Mouse (Mus musculus): ENCODE results near the gene Myh9. TPM values are rescaled to one million over a fixed set of nuclear protein-coding genes. Genes with fewer than 3 reads are reported as not detected.

Gene Myh9
- total and polyA plus RNA-seq, 2 experiments from 2014 or later, result 9.1 to 33.6 TPM

- Histone ChIP-seq H3K4me2 (ENCODE audit: low read depth, low read length) (no peak overlapping the region), H3K27me3 (ENCODE audit: insufficient read depth, low read length) (no peaks in the 10 kb centered on the region), H3K36me3 (ENCODE audit: insufficient read depth, low read length) (no peaks in the 10 kb centered on the region), H3K9me3 (ENCODE audit: low read length) (no peaks in the 10 kb centered on the region), H3K4me1 (ENCODE audit: insufficient read depth, low read length) (no peaks in the 10 kb centered on the region), H3K9ac (replicated peaks; ENCODE audit: low read length) (no peak overlapping the region), H3K4me3 (ENCODE audit: low read length) (no peak overlapping the region), H3K27ac (no peak overlapping the region)
- WGBS, result 67% methylated on average over 4 of the region's 4 CpGs
- TF ChIP-seq CTCF (IDR thresholded peaks at IDR 0.05; ENCODE audit: low read depth), result no peak
- no peak for ATAC-seq
- DNase-seq (ENCODE audit: low spot score), result no peak
Observed at GRCm38 (mm10) chr15:77885945-77886344, 44.0 kb upstream of the Myh9 start.

- H3K9me3 ChIP-seq (ENCODE audit: low read length), result no peaks in the 10 kb centered on the region
- no peaks in the 10 kb centered on the region for H3K4me1 ChIP-seq (ENCODE audit: insufficient read depth, low read length)
- TF ChIP-seq CTCF (IDR thresholded peaks at IDR 0.05; ENCODE audit: low read depth), result no peak
- H3K9ac ChIP-seq (replicated peaks; ENCODE audit: low read length), result no peak overlapping the region
- H3K36me3 ChIP-seq (ENCODE audit: insufficient read depth, low read length), result no peaks in the 10 kb centered on the region
- no peak overlapping the region for H3K27ac ChIP-seq
- H3K27me3 ChIP-seq (ENCODE audit: insufficient read depth, low read length), result no peaks in the 10 kb centered on the region
- WGBS, result 88% methylated on average over 6 of the region's 6 CpGs
- H3K4me3 ChIP-seq (ENCODE audit: low read length), result no peak overlapping the region
- DNase-seq (ENCODE audit: low spot score) (no peak), ATAC-seq (no peak)
- no peak overlapping the region for H3K4me2 ChIP-seq (ENCODE audit: low read depth, low read length)
Observed at GRCm38 (mm10) chr15:77885159-77885558, 43.2 kb upstream of the Myh9 start.

DNA sequence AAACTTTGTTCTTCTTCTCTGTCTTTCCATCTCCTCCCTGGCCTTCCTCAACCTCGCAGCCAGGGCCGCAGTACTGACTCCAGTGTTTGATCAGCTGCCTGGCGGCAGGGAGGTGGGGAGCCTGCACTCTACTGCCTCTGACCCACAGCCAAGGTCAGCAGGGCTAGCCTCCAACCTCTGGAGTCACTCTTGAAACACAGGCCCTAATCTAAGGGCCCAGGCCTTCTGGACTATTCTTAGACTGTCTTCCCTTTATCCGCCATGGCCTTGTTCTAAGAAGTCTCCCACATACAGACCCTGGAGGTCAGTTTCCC lies 41.7 kb upstream of the Myh9 start:
- DNase-seq (ENCODE audit: low spot score) (no peak), ATAC-seq (no peak)
- Histone ChIP-seq H3K4me3 (ENCODE audit: low read length) (no peak overlapping the region), H3K9me3 (ENCODE audit: low read length) (no peaks in the 10 kb centered on the region), H3K4me2 (ENCODE audit: low read depth, low read length) (no peak overlapping the region), H3K27me3 (ENCODE audit: insufficient read depth, low read length) (no peaks in the 10 kb centered on the region), H3K36me3 (ENCODE audit: insufficient read depth, low read length) (no peaks in the 10 kb centered on the region), H3K4me1 (ENCODE audit: insufficient read depth, low read length) (no peaks in the 10 kb centered on the region), H3K9ac (replicated peaks; ENCODE audit: low read length) (no peak overlapping the region), H3K27ac (no peak overlapping the region; the same call in 1 of the 2 replicates)
- WGBS, result 73% methylated on average over 4 of the region's 4 CpGs
- TF ChIP-seq CTCF (IDR thresholded peaks at IDR 0.05; ENCODE audit: low read depth), result no peak

DNA sequence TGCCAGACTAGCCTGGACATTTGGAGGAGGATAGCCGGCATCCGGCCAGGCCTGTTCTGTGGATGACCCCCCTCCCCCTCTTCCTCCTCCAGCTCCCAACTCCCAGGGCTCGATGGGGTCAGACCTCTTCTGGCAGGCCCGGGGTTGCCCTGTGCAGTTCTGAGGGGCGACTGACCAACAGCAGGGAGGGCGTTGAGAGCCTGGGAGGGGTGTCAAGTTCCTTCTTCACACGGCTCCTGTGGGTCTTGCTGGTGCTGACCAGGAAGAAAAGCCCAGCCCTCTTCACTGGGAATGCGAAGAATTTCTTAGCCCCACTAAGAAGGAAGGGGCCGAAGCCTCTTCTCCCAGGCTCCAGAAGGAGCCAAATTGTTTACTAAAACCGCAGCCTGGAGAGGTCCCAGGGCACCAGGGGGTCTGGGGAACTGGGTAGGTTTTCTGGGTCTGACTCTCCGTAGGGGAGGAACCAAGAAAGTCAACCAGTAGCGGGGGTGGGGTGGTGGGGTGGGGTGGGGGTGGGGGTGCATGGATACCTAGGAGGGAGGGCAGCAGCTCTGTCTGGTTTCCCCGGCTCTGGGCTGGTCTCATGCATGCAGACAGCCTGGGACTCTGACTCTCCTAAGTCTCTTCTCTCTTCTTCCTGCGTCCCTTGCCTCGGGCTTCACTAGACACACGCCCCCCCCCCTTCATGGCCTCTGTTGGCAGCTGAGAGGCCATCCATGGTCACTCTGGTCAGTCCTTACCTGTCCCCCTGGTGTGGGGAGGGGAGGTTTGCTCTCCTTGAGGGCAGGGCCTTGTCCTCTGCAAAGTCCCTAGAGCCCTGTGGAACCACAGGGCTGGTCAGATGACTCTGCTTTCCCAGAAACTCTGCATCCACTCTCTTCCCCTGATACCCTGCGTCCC lies 41.1 kb upstream of the Myh9 start:
- peak; percentile 21; the same call in 1 of the 2 replicates for ATAC-seq
- WGBS, result 21% methylated on average over 16 of the region's 17 CpGs
- Histone ChIP-seq H3K27ac (no peak overlapping the region; the same call in 1 of the 2 replicates), H3K9me3 (ENCODE audit: low read length) (no peaks in the 10 kb centered on the region), H3K9ac (replicated peaks; ENCODE audit: low read length) (no peak overlapping the region), H3K4me1 (ENCODE audit: insufficient read depth, low read length) (no peaks in the 10 kb centered on the region), H3K4me3 (ENCODE audit: low read length) (no peak overlapping the region), H3K27me3 (ENCODE audit: insufficient read depth, low read length) (no peaks in the 10 kb centered on the region), H3K36me3 (ENCODE audit: insufficient read depth, low read length) (no peaks in the 10 kb centered on the region), H3K4me2 (ENCODE audit: low read depth, low read length) (no peak overlapping the region)
- no peak for DNase-seq (ENCODE audit: low spot score)
- no peak for TF ChIP-seq CTCF (IDR thresholded peaks at IDR 0.05; ENCODE audit: low read depth)

- DNase-seq (ENCODE audit: low spot score) (no peak), ATAC-seq (no peak)
- H3K4me1 ChIP-seq (ENCODE audit: insufficient read depth, low read length), result no peaks in the 10 kb centered on the region
- no peaks in the 10 kb centered on the region for H3K36me3 ChIP-seq (ENCODE audit: insufficient read depth, low read length)
- WGBS, result 77% methylated on average over 6 of the region's 6 CpGs
- H3K9ac ChIP-seq (replicated peaks; ENCODE audit: low read length), result no peak overlapping the region
- no peak overlapping the region for H3K27ac ChIP-seq
- H3K4me3 ChIP-seq (ENCODE audit: low read length), result no peak overlapping the region
- no peak overlapping the region for H3K4me2 ChIP-seq (ENCODE audit: low read depth, low read length)
- no peak for TF ChIP-seq CTCF (IDR thresholded peaks at IDR 0.05; ENCODE audit: low read depth)
- no peaks in the 10 kb centered on the region for H3K27me3 ChIP-seq (ENCODE audit: insufficient read depth, low read length)
- no peaks in the 10 kb centered on the region for H3K9me3 ChIP-seq (ENCODE audit: low read length)
Observed at GRCm38 (mm10) chr15:77882297-77882696, 40.3 kb upstream of the Myh9 start.

DNA sequence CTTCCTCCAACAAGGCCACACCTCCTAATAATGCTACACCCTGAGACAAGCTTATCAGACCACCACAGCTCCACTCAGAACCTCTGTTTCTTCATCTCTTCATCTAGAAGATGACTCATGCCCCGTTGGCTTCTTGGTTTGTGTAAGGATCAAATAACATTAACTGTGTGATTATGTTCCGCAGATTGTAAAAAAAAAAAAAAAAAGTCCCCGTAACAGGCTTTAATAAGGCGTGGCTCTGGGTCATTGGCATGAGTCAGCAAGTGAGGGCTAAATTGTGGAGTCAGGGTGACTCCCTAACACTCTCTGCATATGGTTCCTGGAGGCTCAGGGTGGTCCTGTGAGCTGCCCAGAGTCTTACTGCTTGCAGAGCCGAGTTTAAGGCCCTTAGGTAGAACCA lies 39.7 kb upstream of the Myh9 start:
- Histone ChIP-seq H3K36me3 (ENCODE audit: insufficient read depth, low read length) (no peaks in the 10 kb centered on the region), H3K9ac (replicated peaks; ENCODE audit: low read length) (no peak overlapping the region), H3K4me1 (ENCODE audit: insufficient read depth, low read length) (no peaks in the 10 kb centered on the region), H3K9me3 (ENCODE audit: low read length) (no peaks in the 10 kb centered on the region), H3K4me3 (ENCODE audit: low read length) (no peak overlapping the region), H3K27ac (no peak overlapping the region), H3K27me3 (ENCODE audit: insufficient read depth, low read length) (no peaks in the 10 kb centered on the region), H3K4me2 (ENCODE audit: low read depth, low read length) (no peak overlapping the region)
- no peak for DNase-seq (ENCODE audit: low spot score)
- ATAC-seq, result no peak
- TF ChIP-seq CTCF (IDR thresholded peaks at IDR 0.05; ENCODE audit: low read depth), result no peak
- WGBS, result 70% methylated on average over 5 of the region's 5 CpGs

GRCm38 (mm10) chr15:77880738-77881137 lies 38.8 kb upstream of the Myh9 start:
- DNase-seq (ENCODE audit: low spot score) (no peak), ATAC-seq (no peak)
- no peaks in the 10 kb centered on the region for H3K9me3 ChIP-seq (ENCODE audit: low read length)
- no peak overlapping the region for H3K9ac ChIP-seq (replicated peaks; ENCODE audit: low read length)
- H3K4me1 ChIP-seq (ENCODE audit: insufficient read depth, low read length), result no peaks in the 10 kb centered on the region
- no peak for TF ChIP-seq CTCF (IDR thresholded peaks at IDR 0.05; ENCODE audit: low read depth)
- H3K4me3 ChIP-seq (ENCODE audit: low read length), result no peak overlapping the region
- WGBS, result 86% methylated on average over 5 of the region's 5 CpGs
- no peak overlapping the region for H3K4me2 ChIP-seq (ENCODE audit: low read depth, low read length)
- H3K27me3 ChIP-seq (ENCODE audit: insufficient read depth, low read length), result no peaks in the 10 kb centered on the region
- no peak overlapping the region for H3K27ac ChIP-seq
- H3K36me3 ChIP-seq (ENCODE audit: insufficient read depth, low read length), result no peaks in the 10 kb centered on the region

Data from hindbrain, postnatal 0 days (tissue).